Mouse (Mus musculus) lung, adult 18-20 months (tissue): Measurements from ENCODE around the gene Cdh10.

ENCODE experiments used
- DNase-seq, 2 experiments: peaks; one replicate each; pipeline ENCODE4 v3.0.0; 2022; ENCODE audit warnings: mixed read lengths in 2 of 2

The Cdh10 gene

GRCm38 (mm10) chr15:18984891-18985290 lies 166.1 kb downstream of the Cdh10 start:
- DNase-seq, result no peak

GRCm38 (mm10) chr15:18987671-18988070 lies 168.9 kb downstream of the Cdh10 start:
- no peak for DNase-seq

- DNase-seq, result no peak
Measured at GRCm38 (mm10) chr15:18993512-18993911, 174.8 kb downstream of the Cdh10 start.

- DNase-seq, result no peak
Measured at GRCm38 (mm10) chr15:18994294-18994693, 175.5 kb downstream of the Cdh10 start.

- no peak for DNase-seq
Measured at GRCm38 (mm10) chr15:19010829-19011228, 192.1 kb downstream of the Cdh10 start.

- no peak for DNase-seq
Measured at GRCm38 (mm10) chr15:19032983-19033382, 214.2 kb downstream of the Cdh10 start.

- DNase-seq, result no peak
Measured at GRCm38 (mm10) chr15:19040077-19040476, 221.3 kb downstream of the Cdh10 start.
